Mouse (Mus musculus) liver, adult 2 months (tissue): ENCODE results near the gene Fam122a. TPM values are rescaled to one million over a fixed set of nuclear protein-coding genes. Genes with fewer than 3 reads are reported as not detected.

Experiments
- DNase-seq: peaks from one replicate; pipeline ENCODE4 v3.0.0-alpha.2; 2011; ENCODE audit warnings: low read depth, low spot score; ENCODE audit errors: extremely low read depth
- H3K27ac ChIP-seq: fragments of 200-500 bp; replicated peaks from 2 replicates; pipeline ENCODE4 v1.5.1; 2012; ENCODE audit warnings: low read depth, mild to moderate bottlenecking, control low read depth, inconsistent platforms, low read length; ENCODE audit not compliant: insufficient read depth
- H3K27me3 ChIP-seq: fragments of 200-500 bp; 2 replicates; pipeline ENCODE4 v1.6.1; 2012; ENCODE audit warnings: mild to moderate bottlenecking, moderate library complexity, low read length, inconsistent platforms; ENCODE audit not compliant: control insufficient read depth, insufficient read depth
- H3K36me3 ChIP-seq: fragments of 200-500 bp; 2 replicates; pipeline ENCODE4 v1.6.1; 2012; ENCODE audit warnings: low read length, inconsistent platforms; ENCODE audit not compliant: control insufficient read depth, insufficient read depth
- H3K4me1 ChIP-seq: fragments of 200-500 bp; 2 replicates; pipeline ENCODE4 v1.6.1; 2011; ENCODE audit warnings: low read length; ENCODE audit not compliant: control insufficient read depth, insufficient read depth
- H3K4me3 ChIP-seq: fragments of 200-500 bp; 2 replicates; pipeline ENCODE4 v1.5.1; 2011; ENCODE audit warnings: low read depth, mild to moderate bottlenecking, control low read depth, low read length, moderate library complexity; ENCODE audit not compliant: insufficient read depth
- H3K79me2 ChIP-seq: fragments of 200-500 bp; 2 replicates; pipeline ENCODE4 v1.6.1; 2012; ENCODE audit warnings: inconsistent platforms, mild to moderate bottlenecking, low read length, moderate library complexity; ENCODE audit not compliant: control insufficient read depth, insufficient read depth
- H3K9ac ChIP-seq: fragments of 200-500 bp; 2 replicates; pipeline ENCODE4 v1.6.1; 2012; ENCODE audit warnings: low read depth, mild to moderate bottlenecking, control low read depth, inconsistent platforms, low read length
- CTCF ChIP-seq: fragments of 200-500 bp; IDR thresholded peaks from 2 replicates; pipeline ENCODE4 v1.5.1; 2011; ENCODE audit warnings: low read depth, low read length, control low read depth
- POLR2A ChIP-seq: fragments of 200-500 bp; IDR thresholded peaks from 2 replicates; pipeline ENCODE4 v1.6.1; 2011; ENCODE audit warnings: low read length, control low read depth; ENCODE audit not compliant: insufficient read depth; ENCODE audit errors: extremely low read depth
- WGBS: fragments of 180-500 bp; shearing (Covaris S2); methylation state at CpG from one replicate; pipeline ENCODE4 v1.1.7; 2018; 5-methylcytosine and 5-hydroxymethylcytosine counted together
- polyA plus RNA-seq: library from polyadenylated mRNA; depleted of rRNA; stranded (reverse); fragments of >200 nt; gene quantifications from 2 replicates; pipeline ENCODE4 v1.2.3, GENCODE M21; 2012
- total RNA-seq: library from RNA; depleted of rRNA; stranded (reverse); fragments of >200 nt; gene quantifications from 2 replicates; pipeline ENCODE4 v1.2.3, GENCODE M21; 2014

Fam122a gene
- total and polyA plus RNA-seq, 2 experiments: 0.74 to 17.6 TPM

GRCm38 (mm10) chr19:24493887-24494286 is 16.7 kb upstream of the Fam122a start:
- 55% methylated on average over 4 of the region's 4 CpGs for WGBS
- TF ChIP-seq POLR2A (no peak), CTCF (no peak)
- DNase-seq: no peak
- no peak overlapping the region for H3K9ac ChIP-seq
- no peaks in the 10 kb centered on the region for H3K79me2 ChIP-seq
- H3K4me1 ChIP-seq: no peaks in the 10 kb centered on the region
- no peak overlapping the region for H3K4me3 ChIP-seq
- no peak overlapping the region for H3K27ac ChIP-seq
- no peaks in the 10 kb centered on the region for H3K36me3 ChIP-seq
- H3K27me3 ChIP-seq: no peaks in the 10 kb centered on the region

- Histone ChIP-seq H3K9ac (no peak overlapping the region), H3K4me1 (no peaks in the 10 kb centered on the region), H3K4me3 (no peak overlapping the region), H3K79me2 (no peaks in the 10 kb centered on the region), H3K27ac (no peak overlapping the region), H3K27me3 (no peaks in the 10 kb centered on the region), H3K36me3 (no peaks in the 10 kb centered on the region)
- 69% methylated on average over 3 of the region's 3 CpGs for WGBS
- DNase-seq: no peak
- TF ChIP-seq CTCF: no peak
- no peak for TF ChIP-seq POLR2A
Observed at GRCm38 (mm10) chr19:24491824-24492223, 14.7 kb upstream of the Fam122a start.

GRCm38 (mm10) chr19:24490275-24490674 is 13.1 kb upstream of the Fam122a start:
- Histone ChIP-seq H3K27me3 (no peaks in the 10 kb centered on the region), H3K27ac (no peak overlapping the region), H3K4me3 (no peak overlapping the region), H3K9ac (no peak overlapping the region), H3K36me3 (no peaks in the 10 kb centered on the region), H3K4me1 (no peaks in the 10 kb centered on the region), H3K79me2 (no peaks in the 10 kb centered on the region)
- no peak for DNase-seq
- TF ChIP-seq POLR2A: no peak
- no peak for TF ChIP-seq CTCF
- 52% methylated on average over 5 of the region's 5 CpGs for WGBS

GRCm38 (mm10) chr19:24486433-24487296 is 9.5 kb upstream of the Fam122a start:
- Histone ChIP-seq H3K27me3 (no peaks in the 10 kb centered on the region), H3K4me3 (no peak overlapping the region), H3K27ac (no peak overlapping the region), H3K36me3 (no peaks in the 10 kb centered on the region), H3K79me2 (no peaks in the 10 kb centered on the region), H3K4me1 (no peaks in the 10 kb centered on the region), H3K9ac (no peak overlapping the region)
- 64% methylated on average over 8 of the region's 8 CpGs for WGBS
- DNase-seq: no peak
- TF ChIP-seq POLR2A (no peak), CTCF (no peak)

GRCm38 (mm10) chr19:24484612-24485194 is 7.5 kb upstream of the Fam122a start:
- H3K9ac ChIP-seq: no peak overlapping the region
- no peaks in the 10 kb centered on the region for H3K27me3 ChIP-seq
- no peak overlapping the region for H3K4me3 ChIP-seq
- no peaks in the 10 kb centered on the region for H3K79me2 ChIP-seq
- TF ChIP-seq CTCF (no peak), POLR2A (no peak)
- 72% methylated on average over 4 of the region's 4 CpGs for WGBS
- DNase-seq: no peak
- no peaks in the 10 kb centered on the region for H3K36me3 ChIP-seq
- H3K4me1 ChIP-seq: no peaks in the 10 kb centered on the region
- H3K27ac ChIP-seq: no peak overlapping the region

- peak; percentile 3 for DNase-seq
- no peaks in the 10 kb centered on the region for H3K27me3 ChIP-seq
- TF ChIP-seq CTCF: no peak
- no peak for TF ChIP-seq POLR2A
- WGBS: 25% methylated on average over 2 of the region's 2 CpGs
- no peak overlapping the region for H3K4me3 ChIP-seq
- no peak overlapping the region for H3K9ac ChIP-seq
- no peaks in the 10 kb centered on the region for H3K36me3 ChIP-seq
- peaks cover 2% of the 10 kb centered on the region for H3K4me1 ChIP-seq
- H3K79me2 ChIP-seq: no peaks in the 10 kb centered on the region
- no peak overlapping the region for H3K27ac ChIP-seq
Observed at GRCm38 (mm10) chr19:24480916-24481315, 3.8 kb upstream of the Fam122a start.
